Mouse (Mus musculus): Measurements from ENCODE around the gene Aup1.

DNA sequence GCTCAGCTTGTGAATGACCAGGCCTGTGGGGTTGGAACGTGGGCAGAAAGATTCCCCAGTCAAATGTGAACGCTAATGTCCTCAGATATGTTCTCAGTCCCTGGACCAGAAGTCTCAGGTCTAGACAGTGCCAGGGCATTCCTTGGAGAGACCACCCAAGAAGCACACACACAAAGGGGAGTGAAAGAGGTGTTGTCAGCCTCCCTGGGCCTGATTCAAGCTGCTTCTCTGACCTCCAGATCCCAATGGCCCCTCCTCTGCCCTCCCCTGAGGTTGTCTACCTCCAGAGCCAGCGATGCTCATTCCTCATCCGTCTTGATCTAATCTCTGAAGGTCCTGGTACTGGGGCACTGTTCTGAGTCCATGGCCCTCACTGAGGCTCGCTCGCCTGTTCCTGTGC, 10.8 kb upstream of the Aup1 start:
- no peak for TF ChIP-seq POLR2A (IDR thresholded peaks at IDR 0.05; ENCODE audit: low read depth, low read length)
- no peak for TF ChIP-seq CTCF (IDR thresholded peaks at IDR 0.05; ENCODE audit: borderline replicate concordance, insufficient read depth, low read length)

Measured in embryonic fibroblast, embryonic 13.5 days (primary cell).